Mouse (Mus musculus): ENCODE data around the gene Rhbdf1.

- TF ChIP-seq CTCF (IDR thresholded peaks at IDR 0.05; ENCODE audit: low read depth, low read length) (no peak), POLR2A (IDR thresholded peaks at IDR 0.05; ENCODE audit: borderline replicate concordance, low read depth, low read length) (no peak)
These were observed 9.0 kb upstream of the Rhbdf1 start for GRCm38 (mm10) chr11:32231125-32231524.

Measured in bone marrow macrophage, adult 2 months (primary cell).